Mouse (Mus musculus) gastrocnemius, adult 8-10 months (tissue): ENCODE measurements around the gene Tbc1d10a. TPM values are rescaled to one million over a fixed set of nuclear protein-coding genes. Genes with fewer than 3 reads are reported as not detected.
A peak's percentile ranks its signal among the peaks of the same experiment; 100 is the strongest.

ENCODE experiments used
- DNase-seq, 2 experiments: peaks; one replicate each; pipeline ENCODE4 v3.0.0; 2022; ENCODE audit warnings: low spot score in 2 of 2
- total RNA-seq, 4 experiments: library from RNA; stranded (reverse); gene quantifications; 2 replicates each; pipeline ENCODE4 v1.2.4; 2022

The Tbc1d10a gene
- total RNA-seq, 4 experiments from 2014 or later = 2.7 to 4.5 (median 3.7) TPM

- DNase-seq = no peak
These were observed 28.5 kb downstream of the Tbc1d10a start for GRCm38 (mm10) chr11:4215061-4215460.

- DNase-seq = no peak
These were observed 29.8 kb downstream of the Tbc1d10a start for GRCm38 (mm10) chr11:4216248-4217000.

GRCm38 (mm10) chr11:4217914-4218629 is 31.5 kb downstream of the Tbc1d10a start, which contains the start of gene Castor1:
Gene Castor1, plus strand, starts transcription at chr11:4218225.
- DNase-seq = peak; percentile 84 to 90

- DNase-seq = no peak
These were observed 32.0 kb downstream of the Tbc1d10a start for GRCm38 (mm10) chr11:4218637-4219036.

- peak; percentile 65 to 68 for DNase-seq
These were observed 32.7 kb downstream of the Tbc1d10a start for GRCm38 (mm10) chr11:4219317-4219751.

- no peak for DNase-seq
These were observed 33.3 kb downstream of the Tbc1d10a start for GRCm38 (mm10) chr11:4219908-4220307.

GRCm38 (mm10) chr11:4220443-4221400 is 34.1 kb downstream of the Tbc1d10a start:
- DNase-seq = peak; percentile 67 to 70

- no peak for DNase-seq
These were observed 35.7 kb downstream of the Tbc1d10a start for GRCm38 (mm10) chr11:4222046-4222950.

GRCm38 (mm10) chr11:4223393-4224188 is 37.0 kb downstream of the Tbc1d10a start:
- no peak for DNase-seq

GRCm38 (mm10) chr11:4224223-4224622 is 37.6 kb downstream of the Tbc1d10a start:
- DNase-seq = no peak

- DNase-seq = no peak
These were observed 40.2 kb downstream of the Tbc1d10a start for GRCm38 (mm10) chr11:4226569-4227325.

GRCm38 (mm10) chr11:4228463-4228862 is 41.9 kb downstream of the Tbc1d10a start:
- peak; percentile 36 to 67 for DNase-seq

GRCm38 (mm10) chr11:4229841-4230240 is 43.3 kb downstream of the Tbc1d10a start:
- no peak for DNase-seq

- DNase-seq = no peak
These were observed 44.8 kb downstream of the Tbc1d10a start for GRCm38 (mm10) chr11:4231435-4231834.

- no peak for DNase-seq
These were observed 46.1 kb downstream of the Tbc1d10a start for GRCm38 (mm10) chr11:4232644-4233043.

- DNase-seq = no peak
These were observed 48.6 kb downstream of the Tbc1d10a start for GRCm38 (mm10) chr11:4235052-4235655.

GRCm38 (mm10) chr11:4235665-4236545 is 49.3 kb downstream of the Tbc1d10a start, which contains the start of gene Osm:
Gene Osm, plus strand, starts transcription at chr11:4236420.
- no peak for DNase-seq
